Mouse (Mus musculus) lung, embryonic 16.5 days (tissue): ENCODE data around the gene Prss48. TPM values are rescaled to one million over a fixed set of nuclear protein-coding genes. Genes with fewer than 3 reads are reported as not detected.

Experiments used
- polyA plus RNA-seq: library from polyadenylated mRNA; unstranded; fragments of >200 nt; fragmentation: Nextera tagmentation; extraction: Ambion mirVana; gene quantifications from 2 replicates; pipeline ENCODE4 v1.2.1, GENCODE M21; 2015

Prss48 gene
- polyA plus RNA-seq, 1 experiment from 2014 or later, result 0.16 TPM

Other genes starting within 250 kb of the Prss48 start
- 3.4 and 3.5 TPM in 2 replicates for gene Fam160a1, start 185.2 kb downstream of the Prss48 start, polyA plus RNA-seq
- 2.0 and 2.5 TPM in 2 replicates for gene Glt28d2, start 115.0 kb downstream of the Prss48 start, polyA plus RNA-seq
- gene Gm37240, start 115.0 kb downstream of the Prss48 start, polyA plus RNA-seq, result 4.6 and 8.0 TPM in 2 replicates
- gene Sh3d19, start 31.4 kb downstream of the Prss48 start, polyA plus RNA-seq, result 25.2 and 26.7 TPM in 2 replicates
- gene Rps3a1, start 140.2 kb upstream of the Prss48 start, polyA plus RNA-seq, result 1,246 and 1,285 TPM in 2 replicates
- gene Lrba, start 222.2 kb upstream of the Prss48 start, polyA plus RNA-seq, result 2.8 and 3.4 TPM in 2 replicates